Mouse (Mus musculus): ENCODE data around the gene March9.

The March9 gene

GRCm38 (mm10) chr10:127033301-127033741 lies 26.7 kb downstream of the March9 start:
- no peak for DNase-seq (ENCODE audit: low spot score in 2 of 2)

- DNase-seq (ENCODE audit: low spot score in 2 of 2), result peak; percentile 92 to 93
Observed at GRCm38 (mm10) chr10:127030336-127031296, 29.4 kb downstream of the March9 start, which contains the start of gene Tsfm. TSS of gene Tsfm (minus strand) at chr10:127030840.

- no peak for DNase-seq (ENCODE audit: low spot score in 2 of 2)
Observed at GRCm38 (mm10) chr10:127018422-127018821, 41.6 kb downstream of the March9 start.

GRCm38 (mm10) chr10:127017071-127017470 lies 42.9 kb downstream of the March9 start:
- DNase-seq (ENCODE audit: low spot score in 2 of 2), result no peak

- no peak for DNase-seq (ENCODE audit: low spot score in 2 of 2)
Observed at GRCm38 (mm10) chr10:127016488-127016887, 43.5 kb downstream of the March9 start.
